Mouse (Mus musculus) urinary bladder, postnatal 14 days (tissue): Measurements from ENCODE around the gene Rabgap1l.
A peak's percentile ranks its signal among the peaks of the same experiment; 100 is the strongest.
"Not testable (repeated sequence)": the region's sequence is repeated elsewhere in the genome, so short reads cannot be mapped to it uniquely, and the experiment has no call there.

ENCODE experiments used
- DNase-seq: peaks from one replicate; pipeline ENCODE4 v3.0.0; 2021; ENCODE audit warnings: low spot score

The Rabgap1l gene

DNA sequence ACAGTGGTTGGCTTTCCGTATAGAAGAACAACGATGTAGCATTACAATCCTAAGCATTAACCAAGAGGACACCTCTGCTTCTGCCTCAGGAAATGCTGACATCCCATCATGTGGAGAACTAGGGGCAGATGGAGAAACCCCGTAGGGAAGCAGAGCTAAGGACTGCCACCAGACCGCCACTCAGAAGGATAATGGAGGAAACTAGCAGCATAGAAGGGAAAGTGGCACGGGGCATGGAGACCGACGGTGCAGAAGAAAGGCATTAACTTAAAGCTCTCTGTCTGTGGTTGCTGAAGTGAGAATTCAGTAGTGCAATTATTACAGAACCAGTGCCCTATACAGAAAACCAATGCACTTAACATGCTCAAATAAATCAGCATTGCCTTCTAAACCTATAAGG lies 308.0 kb downstream of the Rabgap1l start:
- no peak for DNase-seq

DNA sequence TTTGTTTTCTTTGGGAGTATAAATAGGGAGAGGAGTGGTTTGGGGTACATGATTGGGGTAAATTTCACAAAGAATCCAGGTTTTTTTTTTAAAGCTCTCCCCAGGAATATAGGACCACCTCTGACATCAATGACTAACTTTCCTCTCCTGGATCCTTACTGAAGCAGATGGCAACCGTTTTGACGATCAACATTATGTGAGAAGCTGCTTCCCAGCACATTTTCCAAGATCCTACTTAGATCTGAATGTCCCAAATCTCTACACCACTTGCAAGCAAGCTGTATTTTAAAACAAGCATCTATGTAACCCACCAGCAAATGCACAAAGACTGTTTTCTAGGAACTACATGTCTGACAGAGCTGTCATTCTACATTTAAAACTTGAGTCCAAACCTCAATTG lies 311.4 kb downstream of the Rabgap1l start:
- DNase-seq, result no peak

DNA sequence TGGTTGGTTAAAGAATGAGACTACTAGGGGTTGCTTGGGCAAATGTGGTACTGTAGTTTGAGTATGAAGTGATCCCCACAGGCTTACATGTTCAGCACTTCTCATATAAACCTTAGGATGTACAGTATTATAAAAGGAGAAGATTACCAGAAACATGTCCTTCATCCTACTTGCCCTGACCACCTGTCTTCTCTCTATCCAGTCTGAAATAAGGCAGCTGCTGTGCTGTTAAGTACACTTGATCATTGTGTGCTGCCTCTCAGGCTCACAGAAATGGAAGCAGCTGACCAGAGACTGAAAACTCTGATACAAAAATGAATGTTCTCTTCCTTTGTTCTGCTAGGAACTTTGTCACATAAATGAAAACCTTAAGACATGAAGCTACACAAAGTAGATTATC lies 325.6 kb downstream of the Rabgap1l start:
- DNase-seq, result no peak

DNA sequence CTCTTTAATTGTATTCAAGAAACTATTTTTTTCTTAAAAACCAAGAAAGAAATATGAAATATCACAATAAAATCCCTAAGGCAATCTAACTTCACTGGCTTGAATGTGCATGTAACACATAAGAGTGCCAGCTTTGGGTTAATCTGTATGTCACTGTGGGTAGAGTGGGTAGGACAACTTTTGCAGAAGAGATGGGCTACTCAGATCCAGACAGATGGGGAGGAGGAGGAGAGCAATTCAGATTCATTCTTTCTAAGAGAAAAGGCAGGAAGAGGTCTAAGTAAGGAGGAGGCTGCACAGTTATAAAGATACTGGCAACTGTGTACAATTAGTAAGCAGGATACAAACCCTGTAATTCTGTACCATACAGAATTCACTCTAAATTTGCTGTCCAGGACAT lies 327.8 kb downstream of the Rabgap1l start:
- no peak for DNase-seq

DNA sequence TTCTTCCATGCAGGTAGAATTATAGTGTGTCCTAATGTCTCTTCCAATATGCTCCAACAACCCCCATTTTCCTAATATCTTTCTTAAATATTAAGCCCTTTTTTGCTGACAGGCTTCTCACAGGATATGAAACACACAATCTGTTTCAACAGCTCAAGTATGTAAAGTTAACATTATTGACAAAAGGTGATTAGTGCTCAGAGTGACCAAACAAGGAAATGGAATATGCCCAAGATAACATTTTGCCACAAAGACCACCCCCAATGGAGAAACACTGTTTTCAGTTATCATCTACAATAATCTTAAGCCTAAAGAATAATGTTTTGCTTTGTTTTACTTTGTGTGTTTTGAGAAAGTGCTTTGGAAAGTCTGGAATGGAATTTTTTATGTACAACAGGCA lies 328.9 kb downstream of the Rabgap1l start:
- no peak for DNase-seq

DNA sequence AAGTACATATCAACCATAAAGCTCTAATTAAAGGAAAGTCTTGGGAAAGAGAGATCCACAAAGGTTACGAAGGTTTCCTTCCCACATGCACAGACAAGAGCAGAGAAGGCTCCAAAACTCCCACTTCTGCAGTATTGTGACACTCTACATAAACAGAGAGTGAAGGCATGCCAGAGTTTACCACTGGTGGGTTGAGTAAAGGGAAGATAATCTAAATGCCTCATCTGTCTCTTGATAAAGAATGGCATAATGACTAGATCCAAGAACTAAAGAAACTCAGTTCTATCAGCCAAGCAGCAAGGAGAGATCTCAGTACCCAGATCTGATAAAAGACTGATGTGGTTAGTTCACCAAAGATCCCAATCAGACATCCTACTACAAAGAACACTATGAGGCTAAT lies 332.7 kb downstream of the Rabgap1l start:
- DNase-seq, result no peak

DNA sequence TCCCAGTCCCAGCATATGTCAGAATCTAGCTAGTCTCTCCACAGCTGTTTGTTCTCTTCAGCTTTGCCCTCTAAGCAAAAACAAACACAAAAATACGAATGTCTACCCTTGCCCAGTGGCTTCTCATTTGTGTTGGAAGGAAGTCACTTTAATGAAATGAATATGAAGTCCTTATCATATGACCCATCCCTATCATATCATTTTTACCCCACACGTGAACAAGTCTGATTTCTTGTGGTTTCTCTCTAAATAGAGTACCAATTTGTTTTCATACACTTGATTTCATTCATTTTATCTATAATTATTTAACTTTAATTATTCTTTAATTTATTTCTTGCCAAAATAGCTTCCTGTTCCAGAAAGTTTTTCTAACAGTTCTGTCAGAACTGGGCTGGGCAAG lies 341.3 kb downstream of the Rabgap1l start:
- DNase-seq, result no peak

DNA sequence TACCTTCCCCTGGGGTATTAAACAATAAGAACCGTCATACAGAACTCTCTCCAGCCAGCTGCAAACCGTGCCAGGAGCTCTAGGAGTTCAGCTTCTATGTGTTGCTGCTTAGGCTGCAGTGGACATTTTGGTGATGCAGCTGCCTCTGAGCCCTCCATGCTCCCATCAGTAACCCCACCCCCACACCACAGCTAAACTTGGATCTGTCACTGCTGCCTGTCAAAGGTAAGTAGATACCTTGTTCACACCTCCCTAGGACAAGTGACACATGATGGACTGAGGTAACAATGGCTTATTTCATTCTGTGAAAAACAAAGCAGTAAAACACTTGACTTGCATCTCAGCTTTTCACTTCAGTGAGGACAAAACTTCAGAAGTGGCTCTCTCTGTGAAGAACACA lies 344.3 kb downstream of the Rabgap1l start:
- no peak for DNase-seq

DNA sequence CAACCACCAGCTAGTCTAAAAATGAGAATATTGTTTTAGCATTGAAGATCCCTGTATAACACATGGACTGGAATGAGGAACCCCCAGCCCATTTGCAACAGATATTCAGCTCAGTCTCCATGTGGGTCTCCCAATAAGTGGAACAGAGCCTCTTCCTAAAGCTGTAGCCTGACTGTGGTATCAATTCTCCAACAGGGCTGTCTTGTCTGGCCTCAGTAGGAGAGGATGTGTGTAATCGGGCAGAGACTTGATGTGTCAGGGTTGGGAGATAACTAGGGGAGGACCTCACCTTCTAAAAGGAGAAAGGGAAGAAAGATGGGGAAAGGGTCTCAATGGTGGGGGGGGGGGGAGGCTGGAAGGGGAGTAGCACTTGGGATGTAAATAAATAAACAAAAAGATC lies 346.2 kb downstream of the Rabgap1l start:
- DNase-seq, result no peak

DNA sequence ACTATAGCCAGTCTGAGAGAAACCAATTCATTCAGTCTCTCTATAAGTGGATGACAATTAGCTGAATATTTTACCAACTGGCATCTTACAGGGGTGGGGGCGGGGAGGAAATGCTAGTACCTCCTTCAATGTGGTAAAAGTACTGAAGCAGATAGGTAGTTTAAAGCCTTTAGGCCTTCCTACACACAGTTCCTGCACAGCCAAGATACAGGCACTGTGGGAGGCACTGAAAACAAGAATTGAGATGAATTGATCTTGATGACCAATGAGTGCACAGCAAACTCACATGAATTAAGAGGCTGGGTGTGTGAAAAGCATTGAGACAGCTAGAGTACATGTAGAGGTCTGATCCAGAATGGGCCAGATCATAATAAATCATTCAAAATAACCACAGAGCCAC lies 349.5 kb downstream of the Rabgap1l start:
- no peak for DNase-seq

DNA sequence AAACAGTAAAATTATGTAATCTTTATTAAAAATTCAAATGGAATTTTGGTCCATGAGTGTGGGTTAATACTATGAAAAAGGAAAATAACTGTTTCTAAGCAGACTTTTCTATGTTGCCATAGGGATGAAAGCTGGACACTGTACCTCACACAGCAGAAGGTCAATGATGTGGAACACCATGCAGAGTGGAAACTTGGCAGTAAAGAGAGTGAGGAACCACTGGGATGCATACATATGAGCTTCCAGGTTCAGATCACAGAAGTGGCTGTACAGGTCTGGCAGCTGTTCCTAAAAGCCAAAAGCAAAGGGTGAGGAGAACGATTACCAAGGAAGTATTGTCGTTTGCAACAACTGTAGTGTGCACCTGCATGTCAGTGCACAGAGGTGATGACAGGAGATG lies 351.3 kb downstream of the Rabgap1l start:
- DNase-seq, result no peak

DNA sequence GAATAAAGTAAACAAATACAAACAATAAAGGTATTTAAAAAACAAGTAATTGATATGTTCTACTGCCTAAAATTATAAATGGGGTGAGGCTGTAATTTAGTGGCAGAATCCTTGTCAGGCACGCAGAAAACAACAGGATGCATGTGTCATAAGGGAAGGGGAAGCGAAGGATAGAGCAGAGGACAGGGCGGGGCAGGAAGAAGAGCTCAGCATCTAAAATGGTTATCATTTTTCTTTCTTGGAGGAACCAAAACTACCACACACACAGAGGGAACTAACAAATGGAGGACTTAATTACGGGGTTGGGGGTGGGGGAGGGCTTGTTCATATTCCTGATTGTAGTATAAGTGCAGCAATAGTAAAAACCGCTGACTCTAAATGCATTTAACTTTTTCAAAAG lies 351.9 kb downstream of the Rabgap1l start:
- DNase-seq, result no peak

DNA sequence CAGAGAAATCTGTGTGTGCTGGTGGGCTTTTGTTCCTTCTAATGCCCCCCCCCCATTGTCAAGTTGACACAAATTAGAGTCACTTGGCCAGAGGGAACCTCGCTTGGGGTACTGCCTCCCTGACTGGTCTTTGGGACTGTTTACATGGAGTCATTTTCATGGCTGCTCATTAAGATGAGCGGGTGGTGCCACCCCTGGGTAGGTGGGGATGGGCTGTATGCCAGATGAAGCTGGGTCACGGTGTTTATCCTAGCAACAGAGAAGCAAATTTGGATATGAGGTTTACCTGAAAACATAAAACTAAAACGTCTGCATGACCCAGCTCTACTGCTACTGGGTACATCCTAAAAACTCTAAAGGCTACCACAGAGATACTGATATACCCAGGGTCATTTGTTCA lies 354.2 kb downstream of the Rabgap1l start:
- no peak for DNase-seq

DNA sequence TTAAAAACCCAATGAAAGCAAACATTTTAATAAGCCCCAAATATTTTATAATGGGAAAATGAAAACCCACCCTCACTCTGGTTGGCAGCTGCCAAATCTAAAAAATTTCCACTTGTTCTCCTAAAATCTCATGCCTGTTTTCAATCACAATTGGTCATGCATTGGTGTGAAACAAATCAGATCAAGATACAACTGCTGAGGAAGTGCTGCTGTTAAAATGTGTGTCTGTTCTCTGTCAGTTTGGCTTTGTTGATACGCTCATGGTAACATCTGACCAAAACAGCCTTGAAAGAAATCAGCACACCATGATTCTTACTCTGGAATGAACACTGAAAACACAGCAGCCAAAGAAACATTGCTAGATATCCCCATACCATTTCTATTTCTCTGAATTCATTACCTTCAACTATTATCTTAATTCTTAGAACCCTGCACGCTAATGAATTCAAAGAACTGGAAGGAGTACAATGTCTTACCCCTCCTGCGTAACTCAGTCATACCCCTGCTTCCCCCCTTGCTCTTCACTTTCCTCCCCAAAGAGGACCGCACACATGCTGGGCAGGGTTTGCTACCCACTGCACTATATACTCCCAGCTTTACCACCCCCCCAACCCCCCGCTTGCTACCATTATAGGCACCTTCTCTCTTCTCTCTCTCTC lies 375.7 kb downstream of the Rabgap1l start:
- no peak for DNase-seq

DNA sequence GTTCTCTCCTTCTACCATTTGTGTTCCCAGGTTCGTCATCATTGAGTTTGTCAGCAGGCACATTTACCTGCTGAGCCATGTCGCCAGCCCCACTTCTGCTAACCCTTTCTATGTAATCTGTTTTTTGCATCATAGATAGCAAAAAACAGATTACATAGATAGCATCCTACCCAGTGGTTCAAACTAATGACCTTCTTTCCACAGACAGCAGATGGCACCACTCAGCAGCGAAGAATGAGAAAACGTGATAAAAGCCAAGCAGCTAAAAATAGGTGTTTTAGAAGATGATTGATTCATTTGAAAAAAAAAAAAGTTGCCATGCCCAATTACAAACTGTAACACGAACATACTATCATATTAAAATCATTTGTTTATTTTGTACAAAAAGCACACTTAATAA lies 382.2 kb downstream of the Rabgap1l start:
- no peak for DNase-seq

DNA sequence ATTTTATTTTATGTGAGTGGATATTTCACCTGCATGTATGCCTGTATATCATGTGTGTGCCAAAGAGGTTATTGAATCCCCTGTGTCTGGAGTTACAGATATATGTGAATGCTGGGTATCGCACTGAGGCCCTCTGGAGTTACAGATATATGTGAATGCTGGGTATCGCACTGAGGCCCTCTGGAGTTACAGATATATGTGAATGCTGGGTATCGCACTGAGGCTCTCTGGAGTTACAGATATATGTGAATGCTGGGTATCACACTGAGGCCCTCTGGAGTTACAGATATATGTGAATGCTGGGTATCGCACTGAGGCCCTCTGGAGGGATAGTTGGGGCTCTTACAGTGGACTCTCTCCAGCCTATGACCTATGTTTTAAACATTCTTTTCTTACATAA lies 383.3 kb downstream of the Rabgap1l start:
- not testable (repeated sequence) for DNase-seq

DNA sequence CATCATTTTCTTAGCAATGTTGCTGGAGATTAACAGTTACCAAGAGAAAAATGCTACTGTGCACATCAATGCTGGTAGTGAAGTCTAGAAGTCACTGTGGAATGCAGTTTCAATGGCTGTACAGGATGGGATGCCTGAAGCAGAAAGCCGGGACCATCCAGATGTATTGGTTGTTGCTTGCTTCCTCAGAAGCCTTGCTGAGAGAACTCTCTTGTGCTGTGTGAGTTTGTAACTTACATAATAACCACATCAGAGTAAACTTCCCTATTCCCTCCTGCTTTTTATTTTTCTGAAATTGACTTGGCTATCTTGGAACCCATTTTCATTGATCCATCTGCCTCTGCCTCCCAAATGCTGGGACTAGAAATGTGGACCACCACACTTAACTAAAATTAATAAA lies 383.9 kb downstream of the Rabgap1l start:
- DNase-seq, result no peak

DNA sequence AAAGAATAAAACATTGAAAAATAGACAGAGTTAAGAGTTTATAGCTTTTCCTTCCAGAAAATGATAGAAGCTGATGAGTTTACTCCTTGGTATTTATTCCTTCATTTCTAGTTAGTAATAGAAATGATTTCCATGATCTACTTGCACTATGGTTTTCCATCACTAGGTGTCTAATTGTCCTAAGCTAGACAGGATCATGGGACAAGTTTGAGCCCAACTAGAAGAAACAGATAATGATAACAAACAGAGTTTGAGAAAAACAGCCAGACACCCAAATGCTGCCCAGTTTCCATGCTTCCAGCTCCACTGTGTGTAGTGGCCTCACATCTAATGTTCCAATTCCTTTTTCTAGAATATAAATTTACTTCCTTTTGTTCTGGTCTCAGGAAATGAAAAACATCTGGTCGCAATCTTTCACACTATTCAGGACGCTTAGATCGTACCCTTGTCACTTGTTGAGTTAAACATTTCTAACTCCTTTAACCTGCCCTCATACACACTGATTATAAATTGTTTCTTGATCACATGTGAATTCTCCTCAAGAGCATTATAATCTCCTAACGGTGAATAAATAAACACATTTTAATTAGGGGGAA lies 384.6 kb downstream of the Rabgap1l start:
- no peak for DNase-seq

DNA sequence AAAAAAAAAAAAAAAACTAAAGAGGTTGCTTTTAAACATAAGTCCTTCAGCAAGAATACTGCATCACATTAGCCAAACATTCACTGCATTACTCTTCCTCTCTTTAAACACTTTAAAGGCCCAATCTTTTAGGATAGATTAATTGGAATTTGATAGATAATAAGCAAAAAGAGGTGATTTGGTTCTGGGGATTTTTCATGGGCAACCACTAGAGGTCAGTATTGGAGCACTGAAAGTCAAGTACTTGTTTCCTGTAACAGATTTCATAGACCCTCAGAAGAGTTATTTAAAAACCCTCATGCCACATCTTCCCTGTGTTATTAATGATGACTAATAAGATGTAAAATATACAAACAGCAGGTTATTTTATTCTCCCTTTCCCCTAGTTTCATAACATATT lies 393.6 kb downstream of the Rabgap1l start:
- DNase-seq, result peak; percentile 21

DNA sequence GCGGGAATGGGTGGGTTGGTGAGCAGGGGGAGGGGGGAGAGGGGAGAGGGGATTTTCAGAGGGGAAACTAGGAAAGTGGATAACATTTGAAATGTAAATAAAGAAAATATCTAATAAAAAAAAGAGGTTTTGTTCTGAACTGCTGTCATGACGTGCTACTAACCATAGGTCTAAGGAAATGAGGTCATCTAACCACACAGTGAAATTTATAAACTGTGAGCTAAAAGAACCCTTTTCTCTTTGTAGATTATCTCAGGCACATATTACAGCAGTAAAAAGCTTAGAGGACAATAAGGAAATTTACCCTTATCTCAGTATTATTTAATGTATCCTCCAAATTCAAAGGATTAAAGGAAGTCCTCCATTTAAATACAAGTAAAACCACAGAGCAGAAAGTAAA lies 396.0 kb downstream of the Rabgap1l start:
- no peak for DNase-seq

DNA sequence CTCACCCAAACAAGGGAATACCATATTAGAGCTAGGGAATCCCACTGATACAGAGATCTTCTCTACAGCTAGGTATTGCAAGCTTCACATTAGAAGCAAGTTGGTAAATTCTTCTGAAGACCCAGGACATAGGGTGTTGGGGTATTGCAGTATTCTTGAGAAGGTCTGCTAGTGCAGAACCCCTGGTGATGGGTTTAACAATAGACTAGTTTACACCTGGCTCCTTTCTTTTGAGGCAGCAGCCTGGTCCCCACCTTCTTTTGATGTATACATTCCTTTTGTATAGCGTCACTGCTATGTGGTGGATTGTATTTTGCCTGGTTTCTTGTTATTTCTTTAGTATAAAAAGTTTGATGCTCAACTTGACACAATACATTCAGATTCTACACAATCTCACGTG lies 405.6 kb downstream of the Rabgap1l start:
- DNase-seq, result no peak

DNA sequence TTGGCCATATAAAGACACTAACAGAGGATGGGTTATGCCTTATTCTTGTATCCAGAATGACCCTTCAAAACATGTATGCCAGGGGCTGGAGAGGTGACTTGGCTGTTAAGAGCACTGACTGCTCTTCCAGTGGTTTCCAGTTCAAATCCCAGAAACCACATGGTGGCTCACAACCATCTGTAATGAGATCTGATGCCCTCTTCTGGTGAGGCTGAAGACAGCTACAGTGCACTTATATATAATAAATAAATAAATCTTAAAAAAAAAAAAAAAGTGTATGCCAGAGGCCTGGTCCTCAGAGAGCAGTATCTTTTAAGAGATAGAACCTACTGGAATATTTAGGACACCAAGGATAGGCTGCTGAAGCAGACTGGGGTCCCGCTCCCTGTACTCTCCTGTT lies 414.6 kb downstream of the Rabgap1l start:
- DNase-seq, result no peak

DNA sequence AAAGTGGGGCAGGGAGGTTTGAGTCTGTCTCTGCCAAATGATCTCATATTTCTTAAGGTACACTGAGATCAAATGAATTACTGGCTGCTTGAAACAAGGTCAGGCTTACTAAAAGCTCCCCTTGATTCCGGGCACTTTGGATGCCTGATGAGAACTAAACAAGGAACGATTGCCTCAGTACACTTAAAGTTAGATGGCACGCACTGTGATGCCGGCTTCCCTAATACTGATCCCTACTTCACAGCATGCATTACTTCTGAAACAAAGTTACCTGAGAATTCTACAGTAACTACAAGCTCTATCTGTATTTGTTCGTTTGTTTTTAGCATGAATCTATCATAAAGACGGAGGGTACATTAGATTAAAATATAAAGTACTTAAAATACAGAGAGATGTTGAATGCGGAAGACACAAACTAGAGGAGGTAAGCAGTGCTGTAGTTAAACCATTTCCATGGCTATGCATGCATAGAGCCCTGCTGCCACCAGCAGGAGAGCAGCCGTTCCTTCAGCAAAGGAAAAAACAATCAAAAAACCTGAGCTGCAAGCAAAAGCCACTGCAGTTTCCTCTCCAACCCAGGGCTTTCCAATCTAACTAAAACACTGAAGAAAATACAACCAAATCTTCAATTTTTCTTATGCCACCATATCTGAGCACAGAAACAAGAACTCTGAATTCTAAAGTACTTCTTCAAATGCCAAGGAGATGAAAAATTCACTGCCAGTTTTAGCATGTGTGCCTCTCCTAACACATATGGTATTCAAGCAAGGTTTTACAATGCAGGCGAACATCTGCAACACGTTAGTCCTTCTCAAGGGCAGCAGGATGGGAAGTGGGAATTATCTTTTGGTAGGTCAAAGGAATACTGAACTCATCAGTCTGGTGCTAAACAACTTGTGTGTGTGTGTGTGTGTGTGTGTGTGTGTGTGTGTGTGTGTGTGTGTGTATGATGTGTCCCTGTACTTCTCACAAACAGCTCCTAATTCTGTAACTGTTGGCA lies 415.4 kb downstream of the Rabgap1l start:
- peak; percentile 55 for DNase-seq
